Mouse (Mus musculus) induced T-regulatory cell, adult 2 months (primary cell): Measurements from ENCODE around the gene March5.
A peak's percentile ranks its signal among the peaks of the same experiment; 100 is the strongest.
"Not testable (repeated sequence)": the region's sequence is repeated elsewhere in the genome, so short reads cannot be mapped to it uniquely, and the experiment has no call there.

ENCODE experiments used
- DNase-seq: peaks from one replicate; pipeline ENCODE4 v3.0.0-alpha.2; 2012; ENCODE audit warnings: low read depth

March5 gene

DNA sequence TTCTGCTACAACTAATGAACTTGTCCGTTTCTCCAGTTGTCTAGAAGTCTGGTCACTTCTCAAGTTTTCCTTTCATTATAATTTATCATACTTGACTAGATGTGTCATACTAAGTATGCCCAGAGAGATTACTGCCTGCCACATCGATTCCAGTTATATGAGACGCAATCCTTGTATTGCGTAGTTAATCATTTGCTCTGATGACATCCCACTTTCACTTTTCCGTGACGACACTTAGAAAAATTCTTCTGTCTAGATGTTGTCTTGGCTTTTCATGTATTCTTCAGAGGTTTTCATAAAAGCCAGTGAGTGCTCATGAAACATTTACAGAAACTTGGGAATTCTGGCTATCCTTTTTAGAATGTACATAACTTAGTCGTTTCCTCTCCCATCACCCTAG lies 1.6 kb downstream of the March5 start:
- no peak for DNase-seq

DNA sequence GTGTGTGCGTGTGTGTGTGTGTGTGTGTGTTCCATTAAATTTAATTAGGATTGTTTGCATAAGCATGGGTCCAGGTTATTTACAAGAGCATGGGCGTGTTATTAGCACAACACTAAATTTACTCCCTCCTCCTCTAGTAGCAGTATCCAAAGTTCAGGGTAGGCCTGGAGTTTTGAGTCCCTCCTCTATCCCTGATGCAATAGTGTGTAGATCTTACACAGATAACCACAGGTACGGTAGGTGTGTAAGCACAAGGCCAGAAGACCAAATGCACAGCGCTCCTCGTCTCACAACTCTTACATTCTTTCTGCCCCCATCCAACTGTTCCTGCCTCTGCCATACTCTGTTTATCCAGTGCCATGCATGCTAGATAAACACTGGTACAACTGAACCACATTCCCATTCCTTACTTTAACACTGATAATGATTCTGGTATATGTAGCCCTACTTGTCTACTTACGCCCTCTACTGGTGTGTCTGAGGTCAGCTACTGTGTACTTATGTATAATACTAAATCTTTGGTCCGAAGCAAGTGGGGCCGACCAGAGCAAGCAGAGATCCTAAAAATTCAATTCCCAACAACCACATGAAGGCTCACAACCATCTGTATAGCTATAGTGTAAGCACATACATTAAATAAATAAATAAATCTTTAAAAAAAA lies 2.3 kb downstream of the March5 start:
- peak; percentile 13 for DNase-seq

- DNase-seq = no peak
Measured at GRCm38 (mm10) chr19:37210457-37210856, 3.1 kb downstream of the March5 start.

- no peak for DNase-seq
Measured at GRCm38 (mm10) chr19:37211416-37211815, 4.1 kb downstream of the March5 start.

GRCm38 (mm10) chr19:37214711-37215110 lies 7.4 kb downstream of the March5 start:
- no peak for DNase-seq

DNA sequence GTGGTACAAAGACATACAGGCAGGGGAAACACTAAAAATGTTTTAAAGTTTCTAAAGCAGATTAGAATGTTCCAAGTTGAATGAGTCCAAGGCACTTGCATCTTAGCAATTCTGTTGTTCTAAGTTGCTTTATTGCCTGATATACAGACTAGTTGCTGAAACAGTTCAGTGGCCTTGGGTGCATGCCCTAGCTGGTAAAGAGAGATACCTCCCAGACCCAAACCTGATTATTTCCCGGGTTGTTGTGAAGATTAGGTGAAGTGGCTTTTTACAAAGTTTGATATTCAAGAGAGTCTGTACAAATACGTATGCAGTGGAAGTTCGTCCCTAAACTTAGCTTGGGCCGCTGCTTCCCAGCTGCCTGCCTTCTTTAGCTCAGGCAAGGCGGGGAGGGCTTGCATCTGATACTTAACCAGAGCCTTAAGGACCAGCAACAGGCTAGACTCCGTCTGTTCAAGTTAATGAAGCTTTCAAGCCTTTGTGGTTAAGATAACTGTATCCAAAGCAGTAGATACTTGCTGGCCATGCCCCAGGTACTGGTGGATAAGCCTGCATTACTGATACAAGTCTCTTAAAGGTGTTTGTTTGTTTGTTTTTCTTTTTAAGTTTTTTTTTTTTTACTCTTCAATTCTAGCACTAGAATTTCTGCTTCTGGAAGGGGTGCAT lies 18.0 kb downstream of the March5 start:
- DNase-seq = no peak

DNA sequence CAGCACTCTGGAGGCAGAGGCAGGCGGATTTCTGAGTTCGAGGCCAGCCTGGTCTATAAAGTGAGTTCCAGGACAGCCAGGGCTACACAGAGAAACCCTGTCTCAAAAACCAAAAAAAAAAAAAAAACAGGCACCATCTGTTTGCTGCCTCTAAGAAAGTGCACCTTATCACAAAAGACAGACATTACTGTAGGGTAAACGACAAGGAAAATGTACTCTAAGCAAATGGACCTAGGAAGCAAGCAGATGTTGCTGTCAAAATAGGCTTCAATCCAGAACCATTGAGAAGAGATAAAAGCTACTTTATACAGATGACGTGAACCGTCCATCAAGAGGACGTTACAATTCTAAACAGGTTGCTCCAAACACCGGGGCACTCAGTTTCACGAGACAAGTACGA lies 25.3 kb downstream of the March5 start:
- DNase-seq = not testable (repeated sequence)

- no peak for DNase-seq
Measured at GRCm38 (mm10) chr19:37233561-37234539, 26.5 kb downstream of the March5 start.

DNA sequence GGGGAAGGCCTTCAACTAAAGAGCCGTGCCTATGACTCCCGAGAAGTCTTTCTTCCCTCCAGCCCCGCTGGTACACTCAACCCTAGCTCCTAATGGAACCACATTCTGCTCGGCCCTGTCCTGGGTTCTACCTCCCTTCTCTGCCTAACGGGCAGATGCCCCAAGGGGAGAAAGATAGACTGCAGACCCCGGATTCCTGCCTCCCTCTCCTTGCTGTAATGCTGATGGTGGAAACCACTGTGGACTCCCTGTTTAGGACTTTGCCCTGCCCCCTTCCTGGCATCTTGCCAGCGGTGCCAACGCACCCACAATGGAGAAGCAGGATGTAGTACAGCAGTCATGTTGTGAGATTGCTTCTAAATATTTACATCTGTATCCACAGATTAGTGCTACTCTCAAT lies 28.5 kb downstream of the March5 start:
- DNase-seq = no peak

DNA sequence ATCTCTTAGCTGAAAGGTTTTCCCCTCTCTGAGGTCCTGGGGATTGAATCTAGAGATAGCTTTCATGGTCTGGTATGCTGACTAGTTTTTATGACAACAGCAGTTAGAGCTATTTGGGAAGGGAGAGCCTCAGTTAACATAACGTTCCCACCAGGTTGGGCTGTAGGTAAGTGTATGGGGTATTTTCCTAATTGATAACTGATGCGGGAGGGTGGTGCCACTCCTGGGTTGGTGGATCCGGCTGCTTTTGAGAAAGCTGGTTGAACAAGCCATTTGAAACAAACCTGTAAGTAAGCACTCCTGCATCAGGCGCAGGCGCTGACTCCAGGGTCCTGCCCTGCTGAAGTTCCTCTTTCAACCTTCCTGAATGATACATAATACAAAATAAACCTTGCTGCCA lies 30.0 kb downstream of the March5 start:
- no peak for DNase-seq

DNA sequence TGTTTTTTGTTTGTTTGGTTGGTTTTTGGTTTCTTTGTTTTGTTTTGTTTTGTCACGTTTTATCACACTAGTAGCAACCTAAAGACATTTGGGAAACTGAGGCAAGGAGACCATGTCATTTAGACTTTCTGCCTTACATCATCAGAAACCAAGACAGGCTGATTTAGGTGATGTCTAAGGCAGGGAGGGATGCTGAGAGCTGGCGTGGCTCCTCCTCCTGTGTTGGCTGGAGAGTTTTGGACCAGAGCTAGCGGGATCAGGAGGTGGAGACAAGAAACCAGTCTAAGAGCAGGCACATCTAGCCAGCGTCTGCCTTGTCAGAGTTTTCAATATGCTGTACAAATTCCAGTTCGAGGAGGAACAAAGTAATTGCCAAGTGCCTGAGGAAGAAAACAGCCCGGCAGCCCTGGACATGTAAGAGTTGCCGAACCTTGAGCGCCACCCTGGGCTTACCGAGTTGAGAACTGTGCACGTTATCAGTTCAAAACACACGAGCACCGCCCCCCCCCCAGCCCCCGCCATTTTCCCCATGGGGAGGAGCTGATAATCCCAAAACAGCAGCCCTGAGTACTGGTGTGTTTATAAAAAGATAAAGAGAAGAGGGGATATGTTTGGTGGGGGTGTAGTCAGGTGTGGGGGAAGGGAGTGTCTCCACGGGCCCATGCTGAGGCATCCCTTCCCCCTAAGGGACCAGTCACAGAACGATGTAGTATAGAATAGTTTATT lies 30.5 kb downstream of the March5 start:
- DNase-seq = no peak

DNA sequence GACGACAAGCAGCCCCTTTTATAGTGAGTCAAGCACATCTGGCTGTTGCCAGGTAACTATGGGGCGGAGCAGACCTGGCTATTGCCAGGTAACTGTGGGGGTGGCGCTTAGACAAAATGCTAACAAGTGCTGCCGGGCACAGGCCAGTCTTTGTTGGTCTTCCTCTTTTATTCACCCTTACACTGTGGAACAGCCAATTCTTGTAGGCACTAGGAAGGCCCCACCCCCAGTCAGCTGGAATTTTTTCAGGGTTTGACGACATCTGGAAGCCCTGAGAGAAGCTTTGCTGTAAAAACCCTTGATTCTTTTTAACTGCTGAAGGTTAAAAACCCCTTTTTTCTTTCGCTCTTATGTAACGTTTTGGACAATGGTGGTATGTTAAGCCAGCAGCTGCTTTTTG lies 31.3 kb downstream of the March5 start:
- no peak for DNase-seq

DNA sequence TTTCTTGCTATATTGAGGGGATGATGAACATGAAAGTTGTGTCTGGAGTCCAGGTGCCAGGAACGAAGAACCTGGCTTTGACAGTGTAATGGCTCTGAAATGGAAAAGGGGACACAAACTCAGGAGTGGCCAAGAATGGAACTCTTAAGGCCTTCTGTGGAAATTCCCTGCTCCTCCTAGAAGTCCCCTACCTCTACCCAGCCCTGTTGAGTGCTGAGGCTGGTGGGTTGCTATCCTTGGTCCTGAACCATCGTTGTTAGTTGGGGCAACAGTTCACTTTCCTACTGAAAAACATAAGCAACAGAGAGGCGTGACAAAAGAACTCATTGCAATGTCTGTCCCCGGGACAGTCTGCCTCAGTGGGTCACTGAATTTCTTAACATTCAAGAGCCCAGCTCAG lies 31.8 kb downstream of the March5 start:
- DNase-seq = peak; percentile 21

DNA sequence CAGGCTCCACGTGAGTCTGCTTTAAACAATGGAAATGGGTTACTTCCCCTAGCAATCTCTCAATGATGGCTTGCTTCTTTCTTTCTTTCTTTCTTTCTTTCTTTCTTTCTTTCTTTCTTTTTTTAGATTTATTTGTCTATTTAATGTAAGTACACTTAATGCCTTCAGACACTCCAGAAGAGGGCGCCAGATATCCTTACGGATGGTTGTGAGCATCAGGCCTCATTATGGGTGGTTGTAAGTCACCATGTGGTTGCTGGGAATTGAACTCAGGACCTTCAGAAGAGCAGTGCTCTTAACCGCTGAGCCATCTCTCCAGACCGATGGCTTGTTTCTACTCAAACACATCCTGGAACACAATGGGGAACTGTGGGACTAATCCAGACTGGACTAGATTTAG lies 33.9 kb downstream of the March5 start:
- peak; percentile 35 for DNase-seq

GRCm38 (mm10) chr19:37242707-37243106 lies 35.4 kb downstream of the March5 start:
- no peak for DNase-seq

GRCm38 (mm10) chr19:37246859-37247258 lies 39.5 kb downstream of the March5 start:
- DNase-seq = no peak

DNA sequence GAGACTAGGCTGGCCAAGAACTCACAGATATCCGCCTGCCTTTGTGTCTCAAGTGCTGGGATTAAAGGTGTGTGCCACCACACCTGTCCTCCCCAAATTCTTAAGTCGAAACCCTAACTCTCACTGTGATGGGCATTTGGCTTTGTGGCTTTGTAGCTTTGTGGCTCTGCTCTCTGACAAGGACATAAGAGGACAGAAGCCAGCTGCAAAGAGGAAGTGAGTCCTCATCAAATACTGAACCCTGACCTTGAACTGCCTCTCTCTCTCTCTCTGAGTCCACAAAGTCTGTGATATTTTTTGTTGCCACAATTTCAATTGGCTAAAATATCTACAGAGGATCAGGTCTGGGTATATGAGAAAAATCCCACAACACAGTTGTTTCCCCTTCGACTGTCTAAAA lies 40.9 kb downstream of the March5 start:
- no peak for DNase-seq

DNA sequence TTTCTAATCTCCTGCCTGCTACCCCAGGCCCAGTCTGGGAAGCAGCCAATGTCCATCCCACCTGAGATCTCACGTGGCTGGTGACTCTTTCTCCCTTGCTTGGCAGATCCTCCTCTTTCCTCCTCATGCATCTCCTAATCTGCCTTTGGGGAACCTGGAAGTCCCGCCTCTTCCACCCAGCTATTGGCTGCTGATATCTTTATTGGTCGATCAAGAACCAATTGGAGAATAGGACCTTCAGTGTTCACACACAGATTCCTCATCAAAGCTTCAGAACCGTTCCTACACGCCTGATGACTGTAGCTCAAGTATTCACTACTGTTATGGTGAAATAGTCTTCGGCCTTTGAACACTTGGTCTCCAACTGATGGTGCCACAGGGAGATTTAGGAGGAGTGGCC lies 44.8 kb downstream of the March5 start:
- peak; percentile 19 for DNase-seq

GRCm38 (mm10) chr19:37255321-37255720 lies 48.0 kb downstream of the March5 start:
- no peak for DNase-seq

- no peak for DNase-seq
Measured at GRCm38 (mm10) chr19:37262389-37262788, 55.0 kb downstream of the March5 start.

GRCm38 (mm10) chr19:37263566-37263942 lies 56.2 kb downstream of the March5 start:
- no peak for DNase-seq
